Mouse (Mus musculus): ENCODE results near the gene Dkkl1. TPM values are rescaled to one million over a fixed set of nuclear protein-coding genes. Genes with fewer than 3 reads are reported as not detected.

The Dkkl1 gene
- polyA plus RNA-seq, 1 experiment from 2014 or later: 2.1 TPM

GRCm38 (mm10) chr7:45215673-45216441 lies 3.9 kb upstream of the Dkkl1 start, which contains the start of gene Tead2:
Gene Tead2 (plus strand): TSS chr7:45215753.
- peak within 1 kb of the TSS; percentile 88 for H3K4me3 ChIP-seq (replicated peaks; ENCODE audit: low read length)
- peaks cover 16% of the 10 kb centered on the region for H3K36me3 ChIP-seq (ENCODE audit: control insufficient read depth, insufficient read depth, low read length)
- H3K9ac ChIP-seq (ENCODE audit: low read length): peak within 1 kb of the TSS; percentile 96
- H3K9me3 ChIP-seq (replicated peaks; ENCODE audit: control insufficient read depth, low read length): no peaks in the 10 kb centered on the region
- H3K27me3 ChIP-seq (ENCODE audit: control insufficient read depth, insufficient read depth, low read length): peaks cover 8% of the 10 kb centered on the region
- peak; percentile 63 for ATAC-seq (ENCODE audit: insufficient read depth, low FRiP score)
- H3K4me1 ChIP-seq (ENCODE audit: control insufficient read depth, insufficient read depth, low read length): peaks cover 26% of the 10 kb centered on the region
- H3K4me2 ChIP-seq (ENCODE audit: low read depth, low read length): peak within 1 kb of the TSS; percentile 70
- H3K27ac ChIP-seq (ENCODE audit: low read length): peak within 1 kb of the TSS; percentile 94
- 2% methylated on average over 55 of the region's 55 CpGs for WGBS

DNA sequence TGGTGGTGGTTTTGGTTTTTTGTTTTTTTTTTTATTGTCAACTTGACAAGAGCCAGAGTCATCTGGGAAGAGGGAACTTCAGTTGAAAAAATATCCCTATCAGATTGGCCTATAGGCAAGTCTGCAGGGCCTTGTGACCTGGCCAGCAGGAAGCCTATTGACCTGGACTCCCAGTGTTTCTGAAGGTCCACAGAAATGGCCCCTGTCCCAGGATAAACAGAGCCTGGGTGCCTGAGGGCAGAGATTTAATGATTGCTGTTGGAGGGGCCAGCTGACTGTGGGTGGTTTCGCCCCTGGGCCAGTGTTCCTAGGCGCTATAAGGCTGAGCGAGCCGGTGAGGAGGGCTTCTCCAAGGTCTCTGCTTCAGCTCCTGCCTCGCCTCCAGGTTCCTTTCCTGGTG lies 1.8 kb upstream of the Dkkl1 start:
- Histone ChIP-seq H3K9me3 (replicated peaks; ENCODE audit: control insufficient read depth, low read length) (no peaks in the 10 kb centered on the region), H3K9ac (ENCODE audit: low read length) (no peak overlapping the region), H3K4me2 (ENCODE audit: low read depth, low read length) (no peak overlapping the region), H3K4me3 (replicated peaks; ENCODE audit: low read length) (no peak overlapping the region), H3K27ac (ENCODE audit: low read length) (no peak overlapping the region), H3K4me1 (ENCODE audit: control insufficient read depth, insufficient read depth, low read length) (peaks cover 26% of the 10 kb centered on the region), H3K36me3 (ENCODE audit: control insufficient read depth, insufficient read depth, low read length) (peaks cover 5% of the 10 kb centered on the region; the same call in 1 of the 2 replicates), H3K27me3 (ENCODE audit: control insufficient read depth, insufficient read depth, low read length) (peaks cover 8% of the 10 kb centered on the region)
- 71% methylated on average over 5 of the region's 5 CpGs for WGBS
- no peak for ATAC-seq (ENCODE audit: insufficient read depth, low FRiP score)

DNA sequence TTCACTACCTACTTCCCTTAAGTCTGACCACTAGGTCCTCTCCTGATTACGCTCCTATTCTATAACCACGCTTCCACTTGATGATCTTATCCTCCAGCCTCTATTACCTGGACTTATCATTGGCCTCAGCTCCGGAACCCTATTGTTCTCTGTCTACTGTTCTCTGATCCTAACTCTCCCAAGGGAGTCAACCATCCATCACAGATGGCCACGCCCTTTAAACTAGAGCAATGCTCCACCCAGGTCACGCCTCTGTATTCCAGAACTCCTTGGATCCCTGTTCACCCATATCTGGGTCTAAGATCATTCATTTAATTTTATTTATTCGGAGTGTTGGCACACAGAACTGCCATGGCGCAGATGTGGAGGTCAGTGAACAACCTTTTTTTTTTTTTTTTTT lies 409 bp upstream of the Dkkl1 start:
- WGBS: 74% methylated on average over 7 of the region's 7 CpGs
- ATAC-seq (ENCODE audit: insufficient read depth, low FRiP score): no peak

DNA sequence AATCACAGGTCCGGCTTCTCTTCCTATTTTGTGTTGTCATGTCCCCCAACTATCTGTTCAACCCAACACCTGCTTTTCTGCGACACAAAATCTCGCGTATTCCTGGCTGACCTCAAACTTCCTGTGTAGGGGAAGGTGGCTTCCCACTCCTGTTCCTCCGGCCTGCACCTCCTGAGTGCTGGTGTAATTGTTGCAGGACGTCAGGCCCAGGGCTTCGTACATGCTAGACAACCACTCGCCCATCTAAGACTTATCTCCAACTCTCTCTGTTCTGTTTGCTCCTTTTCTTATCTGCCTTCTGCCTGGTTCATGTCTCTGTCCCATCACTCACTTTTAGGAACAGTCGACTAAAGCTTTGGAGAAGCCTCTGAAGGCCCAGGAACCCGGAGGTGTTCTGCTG lies 877 bp downstream of the Dkkl1 start:
- no peaks in the 10 kb centered on the region for H3K9me3 ChIP-seq (replicated peaks; ENCODE audit: control insufficient read depth, low read length)
- no peak overlapping the region for H3K4me3 ChIP-seq (replicated peaks; ENCODE audit: low read length)
- H3K4me1 ChIP-seq (ENCODE audit: control insufficient read depth, insufficient read depth, low read length): peaks cover 15% of the 10 kb centered on the region
- no peak overlapping the region for H3K27ac ChIP-seq (ENCODE audit: low read length)
- 58% methylated on average over 10 of the region's 10 CpGs for WGBS
- H3K4me2 ChIP-seq (ENCODE audit: low read depth, low read length): peak overlapping the region; percentile 43; the same call in 1 of the 2 replicates
- H3K27me3 ChIP-seq (ENCODE audit: control insufficient read depth, insufficient read depth, low read length): peaks cover 8% of the 10 kb centered on the region
- no peak for ATAC-seq (ENCODE audit: insufficient read depth, low FRiP score)
- H3K36me3 ChIP-seq (ENCODE audit: control insufficient read depth, insufficient read depth, low read length): no peaks in the 10 kb centered on the region
- H3K9ac ChIP-seq (ENCODE audit: low read length): no peak overlapping the region; the same call in 1 of the 2 replicates

More for the DNA sequence above, 409 bp upstream of the Dkkl1 start:
- H3K36me3 ChIP-seq (ENCODE audit: control insufficient read depth, insufficient read depth, low read length): no peaks in the 10 kb centered on the region
- no peak overlapping the region; the same call in 1 of the 2 replicates for H3K4me2 ChIP-seq (ENCODE audit: low read depth, low read length)
- H3K27me3 ChIP-seq (ENCODE audit: control insufficient read depth, insufficient read depth, low read length): peaks cover 8% of the 10 kb centered on the region
- H3K9ac ChIP-seq (ENCODE audit: low read length): no peak overlapping the region
- H3K4me1 ChIP-seq (ENCODE audit: control insufficient read depth, insufficient read depth, low read length): peaks cover 20% of the 10 kb centered on the region
- no peak overlapping the region for H3K27ac ChIP-seq (ENCODE audit: low read length)
- H3K9me3 ChIP-seq (replicated peaks; ENCODE audit: control insufficient read depth, low read length): no peaks in the 10 kb centered on the region
- no peak overlapping the region for H3K4me3 ChIP-seq (replicated peaks; ENCODE audit: low read length)

- WGBS: 78% methylated on average over 6 of the region's 6 CpGs
- H3K36me3 ChIP-seq (ENCODE audit: control insufficient read depth, insufficient read depth, low read length): no peaks in the 10 kb centered on the region
- peaks cover 8% of the 10 kb centered on the region for H3K27me3 ChIP-seq (ENCODE audit: control insufficient read depth, insufficient read depth, low read length)
- H3K9me3 ChIP-seq (replicated peaks; ENCODE audit: control insufficient read depth, low read length): no peaks in the 10 kb centered on the region
- no peak overlapping the region for H3K4me3 ChIP-seq (replicated peaks; ENCODE audit: low read length)
- no peak overlapping the region for H3K9ac ChIP-seq (ENCODE audit: low read length)
- no peak overlapping the region for H3K4me2 ChIP-seq (ENCODE audit: low read depth, low read length)
- ATAC-seq (ENCODE audit: insufficient read depth, low FRiP score): no peak
- H3K4me1 ChIP-seq (ENCODE audit: control insufficient read depth, insufficient read depth, low read length): peaks cover 12% of the 10 kb centered on the region
- no peak overlapping the region for H3K27ac ChIP-seq (ENCODE audit: low read length)
Observed at GRCm38 (mm10) chr7:45208260-45208659, 3.7 kb downstream of the Dkkl1 start.

DNA sequence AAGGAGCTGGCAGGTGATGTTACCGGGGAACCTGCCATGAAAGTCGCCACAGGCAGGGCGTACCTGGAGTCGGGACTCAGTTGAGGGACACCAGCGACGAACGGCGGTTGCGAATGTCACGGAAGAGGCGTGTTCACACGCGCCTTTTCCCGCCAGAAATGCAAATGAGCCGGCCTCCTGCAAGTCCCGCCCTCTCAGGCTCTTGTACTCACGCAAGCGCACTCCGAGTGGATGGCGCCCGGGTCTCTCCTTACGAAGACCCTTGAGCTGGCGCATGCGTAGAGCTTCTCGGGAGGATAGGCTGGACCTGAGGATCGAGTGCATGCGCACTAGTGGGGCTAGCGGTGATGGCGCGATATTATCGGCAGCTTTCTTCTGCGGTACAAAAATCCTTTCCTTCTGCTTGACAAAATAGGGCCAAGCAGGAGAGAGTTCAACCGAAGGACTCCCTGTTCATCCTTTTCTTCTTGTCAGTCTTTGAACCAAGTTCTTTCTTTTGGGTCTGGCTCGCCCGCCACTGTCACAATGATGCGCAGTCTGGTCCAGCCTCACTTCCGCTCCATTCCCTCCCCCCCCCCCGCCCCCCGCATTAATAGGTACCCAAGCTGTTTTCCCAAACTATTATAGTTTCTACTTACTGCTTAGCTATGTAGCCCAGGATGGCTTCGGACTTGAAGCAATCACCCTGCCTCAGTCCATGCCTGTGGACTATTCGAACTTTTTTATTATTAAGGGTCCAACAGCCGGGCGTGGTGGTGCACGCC lies 7.4 kb downstream of the Dkkl1 start, which contains the start of gene Ccdc155:
TSS of gene Ccdc155 (minus strand) at position 513 of the 764 bp plus-strand sequence.
- H3K4me3 ChIP-seq (replicated peaks; ENCODE audit: low read length): peak within 1 kb of the TSS; percentile 54
- H3K4me2 ChIP-seq (ENCODE audit: low read depth, low read length): peak within 1 kb of the TSS; percentile 60
- H3K27me3 ChIP-seq (ENCODE audit: control insufficient read depth, insufficient read depth, low read length): no peaks in the 10 kb centered on the region
- H3K27ac ChIP-seq (ENCODE audit: low read length): no peak within 1 kb of the TSS
- H3K36me3 ChIP-seq (ENCODE audit: control insufficient read depth, insufficient read depth, low read length): no peaks in the 10 kb centered on the region
- H3K9me3 ChIP-seq (replicated peaks; ENCODE audit: control insufficient read depth, low read length): no peaks in the 10 kb centered on the region
- ATAC-seq (ENCODE audit: insufficient read depth, low FRiP score): peak; percentile 95
- H3K9ac ChIP-seq (ENCODE audit: low read length): peak within 1 kb of the TSS; percentile 57
- no peaks in the 10 kb centered on the region for H3K4me1 ChIP-seq (ENCODE audit: control insufficient read depth, insufficient read depth, low read length)
- 8% methylated on average over 44 of the region's 44 CpGs for WGBS

- 39% methylated on average over 10 of the region's 10 CpGs for WGBS
- no peaks in the 10 kb centered on the region for H3K4me1 ChIP-seq (ENCODE audit: control insufficient read depth, insufficient read depth, low read length)
- no peak overlapping the region for H3K4me2 ChIP-seq (ENCODE audit: low read depth, low read length)
- H3K9me3 ChIP-seq (replicated peaks; ENCODE audit: control insufficient read depth, low read length): no peaks in the 10 kb centered on the region
- peak overlapping the region; percentile 40; the same call in 1 of the 2 replicates for H3K27ac ChIP-seq (ENCODE audit: low read length)
- H3K4me3 ChIP-seq (replicated peaks; ENCODE audit: low read length): no peak overlapping the region
- no peak overlapping the region for H3K9ac ChIP-seq (ENCODE audit: low read length)
- no peaks in the 10 kb centered on the region for H3K27me3 ChIP-seq (ENCODE audit: control insufficient read depth, insufficient read depth, low read length)
- H3K36me3 ChIP-seq (ENCODE audit: control insufficient read depth, insufficient read depth, low read length): no peaks in the 10 kb centered on the region
- no peak for ATAC-seq (ENCODE audit: insufficient read depth, low FRiP score)
Observed at GRCm38 (mm10) chr7:45202654-45203053, 9.3 kb downstream of the Dkkl1 start.

DNA sequence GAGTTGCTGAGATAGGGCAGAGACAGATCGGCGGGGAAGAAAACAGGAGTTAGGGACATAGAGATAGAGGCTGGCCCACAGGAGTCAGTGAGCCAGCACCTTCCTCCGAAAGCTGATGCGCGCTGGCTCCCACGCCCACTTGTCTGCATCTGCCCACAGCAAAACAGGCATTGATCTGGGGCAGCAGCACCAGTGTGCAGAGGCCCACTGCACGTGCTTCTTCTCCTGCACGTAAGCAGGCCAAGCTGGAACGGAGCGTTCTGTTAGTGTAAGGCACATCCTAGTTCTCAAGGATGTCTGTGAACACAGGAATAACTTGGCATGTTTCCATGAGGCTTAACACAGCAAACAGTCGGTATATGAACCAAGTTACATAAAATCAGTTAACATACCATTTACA lies 13.0 kb downstream of the Dkkl1 start:
- WGBS: 72% methylated on average over 11 of the region's 11 CpGs
- Histone ChIP-seq H3K27ac (ENCODE audit: low read length) (no peak overlapping the region), H3K9ac (ENCODE audit: low read length) (peak overlapping the region; percentile 28; the same call in 1 of the 2 replicates), H3K36me3 (ENCODE audit: control insufficient read depth, insufficient read depth, low read length) (no peaks in the 10 kb centered on the region), H3K4me1 (ENCODE audit: control insufficient read depth, insufficient read depth, low read length) (no peaks in the 10 kb centered on the region), H3K4me2 (ENCODE audit: low read depth, low read length) (no peak overlapping the region), H3K27me3 (ENCODE audit: control insufficient read depth, insufficient read depth, low read length) (no peaks in the 10 kb centered on the region; the same call in 1 of the 2 replicates), H3K9me3 (replicated peaks; ENCODE audit: control insufficient read depth, low read length) (no peaks in the 10 kb centered on the region), H3K4me3 (replicated peaks; ENCODE audit: low read length) (no peak overlapping the region)
- ATAC-seq (ENCODE audit: insufficient read depth, low FRiP score): no peak

- no peaks in the 10 kb centered on the region; the same call in 1 of the 2 replicates for H3K27me3 ChIP-seq (ENCODE audit: control insufficient read depth, insufficient read depth, low read length)
- 12% methylated on average over 5 of the region's 5 CpGs for WGBS
- H3K4me3 ChIP-seq (replicated peaks; ENCODE audit: low read length): no peak overlapping the region
- H3K27ac ChIP-seq (ENCODE audit: low read length): no peak overlapping the region
- H3K36me3 ChIP-seq (ENCODE audit: control insufficient read depth, insufficient read depth, low read length): no peaks in the 10 kb centered on the region
- peak overlapping the region; percentile 28; the same call in 1 of the 2 replicates for H3K9ac ChIP-seq (ENCODE audit: low read length)
- H3K4me2 ChIP-seq (ENCODE audit: low read depth, low read length): no peak overlapping the region
- no peaks in the 10 kb centered on the region for H3K9me3 ChIP-seq (replicated peaks; ENCODE audit: control insufficient read depth, low read length)
- ATAC-seq (ENCODE audit: insufficient read depth, low FRiP score): 0 out of 2 replicates have a peak, but pooled peaks have one; percentile 39
- no peaks in the 10 kb centered on the region for H3K4me1 ChIP-seq (ENCODE audit: control insufficient read depth, insufficient read depth, low read length)
Observed at GRCm38 (mm10) chr7:45198435-45198834, 13.5 kb downstream of the Dkkl1 start.

Data from stomach, embryonic 16.5 days (tissue).